Mouse (Mus musculus) gastrocnemius, postnatal 10 days (tissue): ENCODE measurements around the gene Prdx4. TPM values are rescaled to one million over a fixed set of nuclear protein-coding genes. Genes with fewer than 3 reads are reported as not detected.
"Not testable (repeated sequence)": the region's sequence is repeated elsewhere in the genome, so short reads cannot be mapped to it uniquely, and the experiment has no call there.

Experiments used
- DNase-seq: peaks from one replicate; pipeline ENCODE4 v3.0.0; 2021; ENCODE audit warnings: mixed read lengths
- long read RNA-seq, 2 experiments: library from polyadenylated mRNA; stranded (forward); transcript quantifications; one replicate each; pipeline ENCODE4 v2.0.0; 2021
- total RNA-seq, 2 experiments: library from RNA; stranded (reverse); gene quantifications; 2 replicates each; pipeline ENCODE4 v1.2.3; 2021

Prdx4 gene
- 10 to 100 TPM; 42.5 to 48.9 TPM for total RNA-seq
- long read RNA-seq, experiment 1, transcript Prdx4-201 (7 exons, 990 nt), result major isoform, 32 of 32 reads
- long read RNA-seq, experiment 1, partial matches to known transcripts, result 0 of 32 reads
- long read RNA-seq, experiment 1, other reads (novel, unspliced or antisense), result 0 of 32 reads
- long read RNA-seq, experiment 2, transcript Prdx4-201 (7 exons, 990 nt), result major isoform, 34 of 34 reads
- long read RNA-seq, experiment 2, partial matches to known transcripts, result 0 of 34 reads
- long read RNA-seq, experiment 2, other reads (novel, unspliced or antisense), result 0 of 34 reads

GRCm38 (mm10) chrX:155340654-155341053, at the start of gene Prdx4:
Prdx4 (minus strand) TSS chrX:155340754.
- DNase-seq, result no peak

GRCm38 (mm10) chrX:155376538-155376937, 36.0 kb upstream of the Prdx4 start:
- DNase-seq, result peak; percentile 12

- DNase-seq, result no peak
These were observed 34.9 kb upstream of the Prdx4 start for GRCm38 (mm10) chrX:155375458-155375857.

- DNase-seq, result not testable (repeated sequence)
These were observed 29.6 kb upstream of the Prdx4 start for GRCm38 (mm10) chrX:155370110-155370509.

GRCm38 (mm10) chrX:155365095-155365494, 24.5 kb upstream of the Prdx4 start:
- DNase-seq, result no peak

GRCm38 (mm10) chrX:155346249-155346648, 5.7 kb upstream of the Prdx4 start:
- DNase-seq, result no peak

GRCm38 (mm10) chrX:155337905-155338721, 2.4 kb downstream of the Prdx4 start:
- peak; percentile 86 for DNase-seq

- DNase-seq, result no peak
These were observed 3.0 kb downstream of the Prdx4 start for GRCm38 (mm10) chrX:155337567-155337904.

- DNase-seq, result peak; percentile 24
These were observed 22.5 kb downstream of the Prdx4 start for GRCm38 (mm10) chrX:155318005-155318404.

GRCm38 (mm10) chrX:155306390-155306789, 34.2 kb downstream of the Prdx4 start:
- no peak for DNase-seq

- no peak for DNase-seq
These were observed 60.0 kb downstream of the Prdx4 start for GRCm38 (mm10) chrX:155280427-155281044.

GRCm38 (mm10) chrX:155278483-155278882, 62.1 kb downstream of the Prdx4 start:
- DNase-seq, result no peak

Other genes starting within 250 kb of the Prdx4 start
- not detected for gene Magea2, start 247.1 kb downstream of the Prdx4 start, total RNA-seq
- gene Cldn34b2, start 212.3 kb downstream of the Prdx4 start, total RNA-seq, result not detected
- 10 to 100 TPM; 23.7 to 24.2 TPM for gene Sat1, start 124.3 kb downstream of the Prdx4 start, total RNA-seq
- 10 to 100 TPM; 28.0 to 28.8 TPM for gene Acot9, start 78.3 kb downstream of the Prdx4 start, total RNA-seq